Mouse (Mus musculus) liver, postnatal 0 days (tissue): ENCODE data around the gene Gsap.

ENCODE experiments used
- CTCF ChIP-seq: sonication (generic); IDR thresholded peaks from 2 replicates; pipeline ENCODE4 v1.5.1; 2016; ENCODE audit warnings: antibody characterized with exemption, low read depth
- EP300 ChIP-seq: IDR thresholded peaks from 2 replicates; pipeline ENCODE4 v1.6.1; 2016; ENCODE audit warnings: antibody characterized with exemption, low read depth, mild to moderate bottlenecking

- TF ChIP-seq EP300 (no peak), CTCF (no peak)
Measured at GRCm38 (mm10) chr5:21185764-21186685, at the start of gene Gsap.
